Mouse (Mus musculus) neural tube, embryonic 11.5 days (tissue): ENCODE measurements around the gene Tmem121. TPM values are rescaled to one million over a fixed set of nuclear protein-coding genes. Genes with fewer than 3 reads are reported as not detected.

Source experiments
- ATAC-seq: fragments of 200-750 bp; cut with Nextera tagmentation; 2 replicates; pipeline ENCODE4 v1.8.0; 2017; ENCODE audit warnings: moderate number of reproducible peaks, mild to moderate bottlenecking, moderate TSS enrichment, moderate library complexity; ENCODE audit not compliant: insufficient read depth, low FRiP score, low TSS enrichment
- DNase-seq: peaks from one replicate; pipeline ENCODE4 v3.0.0-alpha.2; 2015; ENCODE audit warnings: low spot score
- H3K27ac ChIP-seq: fragments of 300-500 bp; sonication (generic); 2 replicates; pipeline ENCODE4 v1.5.1; 2014; ENCODE audit warnings: low read depth, mild to moderate bottlenecking, low read length
- H3K27me3 ChIP-seq: fragments of 300-500 bp; sonication (generic); 2 replicates; pipeline ENCODE4 v1.6.1; 2014; ENCODE audit warnings: mild to moderate bottlenecking, low read length, mixed read lengths; ENCODE audit not compliant: control insufficient read depth, insufficient read depth
- H3K36me3 ChIP-seq: fragments of 300-500 bp; sonication (generic); 2 replicates; pipeline ENCODE4 v1.6.1; 2014; ENCODE audit warnings: mild to moderate bottlenecking, low read length, moderate library complexity, mixed read lengths; ENCODE audit not compliant: control insufficient read depth, insufficient read depth
- H3K4me1 ChIP-seq: fragments of 300-500 bp; sonication (generic); 2 replicates; pipeline ENCODE4 v1.6.1; 2014; ENCODE audit warnings: low read length, mixed read lengths; ENCODE audit not compliant: control insufficient read depth, insufficient read depth
- H3K4me2 ChIP-seq: fragments of 300-500 bp; sonication (generic); 2 replicates; pipeline ENCODE4 v1.6.1; 2014; ENCODE audit warnings: low read depth, mild to moderate bottlenecking, moderate library complexity
- H3K4me3 ChIP-seq: fragments of 300-500 bp; sonication (generic); 2 replicates; pipeline ENCODE4 v1.5.1; 2014; ENCODE audit warnings: low read depth, low read length
- H3K9ac ChIP-seq: fragments of 300-500 bp; sonication (generic); 2 replicates; pipeline ENCODE4 v1.6.1; 2014; ENCODE audit warnings: mild to moderate bottlenecking, low read length
- H3K9me3 ChIP-seq: fragments of 300-500 bp; sonication (generic); 2 replicates; pipeline ENCODE4 v1.6.1; 2016; ENCODE audit warnings: low read length; ENCODE audit not compliant: control insufficient read depth
- WGBS: fragments of 180-500 bp; shearing (Covaris S2); extraction: QIAGEN DNeasy Blood & Tissue Kit; methylation state at CpG from one replicate; pipeline ENCODE4 v1.1.7; 2014; 5-methylcytosine and 5-hydroxymethylcytosine counted together
- polyA plus RNA-seq: library from polyadenylated mRNA; unstranded; fragments of >200 nt; fragmentation: Nextera tagmentation; extraction: Ambion mirVana; gene quantifications from 2 replicates; pipeline ENCODE4 v1.2.1, GENCODE M21; 2014

Gene Tmem121
- polyA plus RNA-seq: 13.2 and 13.7 TPM in 2 replicates

DNA sequence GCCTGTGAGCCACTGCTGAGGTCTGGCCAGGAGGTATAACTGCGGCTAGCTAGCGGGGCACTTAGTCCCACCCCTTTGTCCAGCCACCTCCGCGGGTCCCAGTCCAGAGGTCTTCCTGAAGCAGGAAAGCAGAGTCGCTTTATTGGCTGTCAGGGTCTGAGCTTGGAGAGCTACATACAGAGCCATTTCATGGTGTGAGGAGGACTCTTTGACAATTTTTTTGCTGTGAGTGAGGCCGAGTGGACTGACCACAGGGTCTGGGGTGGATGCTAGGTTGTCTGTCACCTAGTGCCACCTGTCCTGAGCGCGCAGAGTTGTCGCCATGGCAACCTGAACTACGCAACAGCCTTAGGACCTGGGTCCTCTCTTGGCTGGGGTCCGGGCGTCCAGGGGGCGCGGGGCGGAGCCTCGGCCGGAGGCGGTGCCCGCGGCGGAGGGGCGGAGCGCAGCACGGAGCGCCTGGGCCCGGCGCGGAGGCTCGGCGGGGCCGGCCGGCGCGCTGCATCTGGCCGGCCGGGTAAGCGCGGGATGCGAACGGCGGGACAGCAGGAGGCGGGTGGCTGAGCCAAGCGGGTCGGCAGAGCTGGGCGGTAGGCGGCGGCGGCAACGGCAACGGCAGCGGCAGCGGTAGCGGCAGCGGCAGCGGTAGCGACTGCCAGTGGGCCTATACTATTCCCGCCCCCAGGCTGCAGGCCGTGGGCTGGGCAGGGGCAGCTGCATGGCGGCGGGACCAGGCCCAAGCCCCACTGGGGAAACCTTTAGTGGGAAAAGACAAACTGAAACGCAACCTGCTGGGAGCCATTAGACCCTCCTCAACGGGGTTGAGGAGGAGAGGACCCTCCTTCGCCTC, at the start of gene Tmem121:
Tmem121 (plus strand) TSS at position 489 of the 850 bp plus-strand sequence.
- ATAC-seq: peak; percentile 58
- Histone ChIP-seq H3K4me2 (peak within 1 kb of the TSS; percentile 85), H3K9ac (peak within 1 kb of the TSS; percentile 76), H3K27me3 (no peaks in the 10 kb centered on the region), H3K4me3 (peak within 1 kb of the TSS; percentile 64), H3K27ac (no peak within 1 kb of the TSS), H3K36me3 (0 out of 2 replicates have a peak, but pooled peaks cover 2% of the 10 kb centered on the region), H3K9me3 (no peaks in the 10 kb centered on the region), H3K4me1 (peaks cover 19% of the 10 kb centered on the region)
- WGBS: 2% methylated on average over 49 of the region's 63 CpGs
- peak; percentile 81 for DNase-seq

- Histone ChIP-seq H3K4me3 (no peak overlapping the region), H3K36me3 (peaks cover 35% of the 10 kb centered on the region), H3K4me1 (peaks cover 12% of the 10 kb centered on the region), H3K4me2 (no peak overlapping the region), H3K27ac (no peak overlapping the region), H3K27me3 (no peaks in the 10 kb centered on the region), H3K9ac (no peak overlapping the region), H3K9me3 (no peaks in the 10 kb centered on the region)
- no peak for ATAC-seq
- no peak for DNase-seq
- WGBS: 80% methylated on average over 17 of the region's 17 CpGs
These were observed 49.2 kb upstream of the Tmem121 start for GRCm38 (mm10) chr12:113136492-113137020.

- Histone ChIP-seq H3K9me3 (no peaks in the 10 kb centered on the region), H3K4me1 (peaks cover 22% of the 10 kb centered on the region), H3K4me3 (no peak overlapping the region), H3K4me2 (no peak overlapping the region), H3K27ac (no peak overlapping the region), H3K9ac (no peak overlapping the region), H3K27me3 (0 out of 2 replicates have a peak, but pooled peaks cover 6% of the 10 kb centered on the region), H3K36me3 (peaks cover 29% of the 10 kb centered on the region)
- ATAC-seq (no peak), DNase-seq (no peak)
- WGBS: 89% methylated on average over 18 of the region's 18 CpGs
These were observed 48.2 kb upstream of the Tmem121 start for GRCm38 (mm10) chr12:113137260-113138213.

DNA sequence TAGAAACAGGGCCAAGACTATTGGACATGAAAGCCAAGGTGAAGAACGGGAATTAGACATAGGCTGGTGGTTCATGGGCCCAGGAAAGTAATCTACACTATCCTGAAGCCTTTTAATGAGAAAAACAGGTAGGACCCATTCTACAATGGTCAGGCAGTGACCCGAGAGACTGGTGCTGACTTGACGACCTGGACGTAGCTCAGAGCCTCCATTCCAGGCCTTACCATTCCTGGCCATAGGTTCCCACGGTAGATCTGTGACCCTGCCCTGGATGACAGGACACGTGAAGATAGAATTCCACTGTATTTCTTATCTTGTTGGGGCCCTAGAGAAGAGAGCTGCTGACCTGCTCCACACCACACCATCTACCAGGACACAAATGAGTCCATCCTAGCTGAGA, 47.4 kb upstream of the Tmem121 start:
- H3K4me1 ChIP-seq: peaks cover 26% of the 10 kb centered on the region
- H3K9me3 ChIP-seq: no peaks in the 10 kb centered on the region
- peak overlapping the region; percentile 78; the same call in 1 of the 2 replicates for H3K27ac ChIP-seq
- DNase-seq (no peak), ATAC-seq (no peak)
- H3K27me3 ChIP-seq: 0 out of 2 replicates have a peak, but pooled peaks cover 6% of the 10 kb centered on the region
- WGBS: 69% methylated on average over 6 of the region's 6 CpGs
- H3K36me3 ChIP-seq: peaks cover 23% of the 10 kb centered on the region
- H3K4me3 ChIP-seq: no peak overlapping the region
- no peak overlapping the region for H3K9ac ChIP-seq
- no peak overlapping the region for H3K4me2 ChIP-seq

GRCm38 (mm10) chr12:113138901-113139864, 46.5 kb upstream of the Tmem121 start:
- H3K4me1 ChIP-seq: peaks cover 26% of the 10 kb centered on the region
- 0 out of 2 replicates have a peak, but pooled peaks cover 6% of the 10 kb centered on the region for H3K27me3 ChIP-seq

GRCm38 (mm10) chr12:113139908-113140615, 45.7 kb upstream of the Tmem121 start, which contains the start of gene Crip2:
Gene Crip2, plus strand, starts transcription at chr12:113140236.
- ATAC-seq (peak; percentile 89), DNase-seq (peak; percentile 94)
- H3K36me3 ChIP-seq: peaks cover 17% of the 10 kb centered on the region
- H3K9ac ChIP-seq: peak within 1 kb of the TSS; percentile 63
- under 1% methylated on average over 65 of the region's 68 CpGs for WGBS
- peaks cover 26% of the 10 kb centered on the region for H3K4me1 ChIP-seq
- H3K9me3 ChIP-seq: no peaks in the 10 kb centered on the region
- H3K4me3 ChIP-seq: peak within 1 kb of the TSS; percentile 56
- peak within 1 kb of the TSS; percentile 62 for H3K4me2 ChIP-seq
- peak within 1 kb of the TSS; percentile 78 for H3K27ac ChIP-seq
- H3K27me3 ChIP-seq: 0 out of 2 replicates have a peak, but pooled peaks cover 6% of the 10 kb centered on the region

More at GRCm38 (mm10) chr12:113138901-113139864, 46.5 kb upstream of the Tmem121 start:
- WGBS: 37% methylated on average over 11 of the region's 11 CpGs
- H3K4me3 ChIP-seq: peak overlapping the region; percentile 56
- H3K9me3 ChIP-seq: no peaks in the 10 kb centered on the region
- H3K4me2 ChIP-seq: peak overlapping the region; percentile 62
- 0 out of 2 replicates have a peak, but pooled peaks have one; percentile 0 for ATAC-seq
- DNase-seq: no peak
- H3K36me3 ChIP-seq: peaks cover 21% of the 10 kb centered on the region
- peak overlapping the region; percentile 78 for H3K27ac ChIP-seq
- H3K9ac ChIP-seq: 0 out of 2 replicates have a peak overlapping the region, but pooled peaks have one; percentile 0
